Mouse (Mus musculus): ENCODE results near the gene Tmem178.

DNA sequence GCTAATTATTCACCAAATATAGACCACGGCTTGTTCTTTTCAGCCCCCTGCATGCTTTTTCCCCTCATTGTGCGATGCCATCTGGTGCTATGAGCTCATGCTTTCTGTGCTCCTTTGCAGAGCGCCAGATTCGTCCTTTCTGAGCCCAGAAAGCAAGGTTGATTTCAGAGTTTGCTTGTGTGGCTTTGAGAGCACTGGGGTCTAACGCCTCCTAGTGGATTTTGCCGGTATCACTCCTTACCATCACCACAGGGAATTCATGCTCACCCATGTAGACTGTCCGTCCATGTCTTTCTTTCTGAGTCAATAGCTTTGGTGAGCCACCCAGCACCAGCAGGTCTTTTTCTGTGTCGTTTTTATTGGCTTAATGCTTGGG is 38.0 kb downstream of the Tmem178 start:
- peak; percentile 93 for TF ChIP-seq CTCF (conservative IDR thresholded peaks at IDR 0.05; ENCODE audit: insufficient read depth, insufficient read length, low read depth, low read length)
- TF ChIP-seq POLR2A (IDR thresholded peaks at IDR 0.05; ENCODE audit: low read depth, low read length) = no peak

Data from kidney, adult 2 months (tissue).